Mouse (Mus musculus): ENCODE measurements around the gene Gm7879.

Gm7879 gene

GRCm38 (mm10) chr5:43948748-43949275 lies 35.9 kb downstream of the Gm7879 start:
- DNase-seq = no peak

- no peak for DNase-seq
Observed at GRCm38 (mm10) chr5:43953241-43953640, 40.3 kb downstream of the Gm7879 start.

- DNase-seq = no peak
Observed at GRCm38 (mm10) chr5:43959884-43960440, 47.0 kb downstream of the Gm7879 start.

- DNase-seq = no peak
Observed at GRCm38 (mm10) chr5:43961056-43961455, 48.1 kb downstream of the Gm7879 start.

Data from cerebellum, adult 9-11 months (tissue).